Mouse (Mus musculus): ENCODE data around the gene Slc10a7. TPM values are rescaled to one million over a fixed set of nuclear protein-coding genes. Genes with fewer than 3 reads are reported as not detected.
"Not testable (repeated sequence)": the region's sequence is repeated elsewhere in the genome, so short reads cannot be mapped to it uniquely, and the experiment has no call there.

Slc10a7 gene
- total RNA-seq (2021) = 10 to 100 TPM; 19.0 to 23.2 TPM
- polyA plus RNA-seq (2012; rRNA removed) = 5.5 and 6.6 TPM in 2 replicates
- long read RNA-seq, transcript Slc10a7-201 (12 exons, 3,595 nt) = major isoform, 9 of 12 reads
- long read RNA-seq, partial matches to known transcripts = 1 of 12 reads
- long read RNA-seq, other reads (novel, unspliced or antisense) = 2 of 12 reads

GRCm38 (mm10) chr8:78509273-78510031 lies at the start of gene Slc10a7:
Gene Slc10a7, plus strand, starts transcription at chr8:78509346.
- DNase-seq = peak; percentile 87

- no peak for DNase-seq
Observed at GRCm38 (mm10) chr8:78463941-78464340, 45.2 kb upstream of the Slc10a7 start.

GRCm38 (mm10) chr8:78467889-78468288 lies 41.3 kb upstream of the Slc10a7 start:
- DNase-seq = no peak

GRCm38 (mm10) chr8:78477051-78477829 lies 31.9 kb upstream of the Slc10a7 start:
- DNase-seq = no peak

GRCm38 (mm10) chr8:78489733-78490132 lies 19.4 kb upstream of the Slc10a7 start:
- DNase-seq = no peak

GRCm38 (mm10) chr8:78493031-78493430 lies 16.1 kb upstream of the Slc10a7 start:
- DNase-seq = no peak

- DNase-seq = not testable (repeated sequence)
Observed at GRCm38 (mm10) chr8:78496273-78496672, 12.9 kb upstream of the Slc10a7 start.

GRCm38 (mm10) chr8:78502706-78503105 lies 6.4 kb upstream of the Slc10a7 start:
- no peak for DNase-seq

- peak; percentile 83 for DNase-seq
Observed at GRCm38 (mm10) chr8:78507979-78508718, 997 bp upstream of the Slc10a7 start.

GRCm38 (mm10) chr8:78508719-78509272 lies 350 bp upstream of the Slc10a7 start, which contains the start of gene Rbmxl1:
Gene Rbmxl1, minus strand, starts transcription at chr8:78508898.
- DNase-seq = peak; percentile 91

GRCm38 (mm10) chr8:78510094-78510493 lies 948 bp downstream of the Slc10a7 start:
- DNase-seq = peak; percentile 3

- DNase-seq = no peak
Observed at GRCm38 (mm10) chr8:78510926-78511325, 1.8 kb downstream of the Slc10a7 start.

GRCm38 (mm10) chr8:78513106-78513505 lies 4.0 kb downstream of the Slc10a7 start:
- DNase-seq = no peak

GRCm38 (mm10) chr8:78514706-78515105 lies 5.6 kb downstream of the Slc10a7 start:
- DNase-seq = no peak

- DNase-seq = no peak
Observed at GRCm38 (mm10) chr8:78515132-78515531, 6.0 kb downstream of the Slc10a7 start.

- no peak for DNase-seq
Observed at GRCm38 (mm10) chr8:78533981-78534380, 24.8 kb downstream of the Slc10a7 start.

- DNase-seq = no peak
Observed at GRCm38 (mm10) chr8:78536716-78537115, 27.6 kb downstream of the Slc10a7 start.

- no peak for DNase-seq
Observed at GRCm38 (mm10) chr8:78537795-78538194, 28.6 kb downstream of the Slc10a7 start.

GRCm38 (mm10) chr8:78542670-78543069 lies 33.5 kb downstream of the Slc10a7 start:
- not testable (repeated sequence) for DNase-seq

GRCm38 (mm10) chr8:78543621-78544020 lies 34.5 kb downstream of the Slc10a7 start:
- no peak for DNase-seq

GRCm38 (mm10) chr8:78544545-78544944 lies 35.4 kb downstream of the Slc10a7 start:
- DNase-seq = no peak

Data from adrenal gland, adult 2 months (tissue).